Mouse (Mus musculus): ENCODE results near the gene Tecpr2.
"Not testable (repeated sequence)": the region's sequence is repeated elsewhere in the genome, so short reads cannot be mapped to it uniquely, and the experiment has no call there.

Gene Tecpr2

GRCm38 (mm10) chr12:110889036-110890020, at the start of gene Tecpr2, which contains the start of gene Cinp:
Gene Tecpr2 (plus strand): TSS chr12:110889264.
Gene Cinp (minus strand): TSS chr12:110889145.
- DNase-seq (ENCODE audit: low read depth): peak; percentile 97

- DNase-seq (ENCODE audit: low read depth): peak; percentile 84
Measured at GRCm38 (mm10) chr12:110840348-110841198, 48.5 kb upstream of the Tecpr2 start, which contains the start of gene Mok. Gene Mok (minus strand): TSS chr12:110840939.

GRCm38 (mm10) chr12:110841731-110842493, 47.2 kb upstream of the Tecpr2 start:
- no peak for DNase-seq (ENCODE audit: low read depth)

GRCm38 (mm10) chr12:110843194-110844048, 45.6 kb upstream of the Tecpr2 start:
- DNase-seq (ENCODE audit: low read depth): peak; percentile 81

- DNase-seq (ENCODE audit: low read depth): no peak
Measured at GRCm38 (mm10) chr12:110844227-110845130, 44.6 kb upstream of the Tecpr2 start.

- peak; percentile 97 for DNase-seq (ENCODE audit: low read depth)
Measured at GRCm38 (mm10) chr12:110845131-110845880, 43.8 kb upstream of the Tecpr2 start.

GRCm38 (mm10) chr12:110846191-110846765, 42.8 kb upstream of the Tecpr2 start:
- DNase-seq (ENCODE audit: low read depth): no peak

- DNase-seq (ENCODE audit: low read depth): peak; percentile 56
Measured at GRCm38 (mm10) chr12:110850010-110850928, 38.8 kb upstream of the Tecpr2 start, which contains the start of gene Zfp839. Gene Zfp839 (plus strand): TSS chr12:110850253.

GRCm38 (mm10) chr12:110850929-110851256, 38.2 kb upstream of the Tecpr2 start:
- DNase-seq (ENCODE audit: low read depth): no peak

- peak; percentile 55 for DNase-seq (ENCODE audit: low read depth)
Measured at GRCm38 (mm10) chr12:110851414-110851813, 37.6 kb upstream of the Tecpr2 start.

- DNase-seq (ENCODE audit: low read depth): no peak
Measured at GRCm38 (mm10) chr12:110851923-110852322, 37.1 kb upstream of the Tecpr2 start.

GRCm38 (mm10) chr12:110854786-110855737, 34.0 kb upstream of the Tecpr2 start:
- DNase-seq (ENCODE audit: low read depth): no peak

- no peak for DNase-seq (ENCODE audit: low read depth)
Measured at GRCm38 (mm10) chr12:110857196-110857595, 31.9 kb upstream of the Tecpr2 start.

GRCm38 (mm10) chr12:110858681-110859080, 30.4 kb upstream of the Tecpr2 start:
- not testable (repeated sequence) for DNase-seq (ENCODE audit: low read depth)

- DNase-seq (ENCODE audit: low read depth): no peak
Measured at GRCm38 (mm10) chr12:110860293-110860692, 28.8 kb upstream of the Tecpr2 start.

- DNase-seq (ENCODE audit: low read depth): no peak
Measured at GRCm38 (mm10) chr12:110861256-110861655, 27.8 kb upstream of the Tecpr2 start.

Data from c-Kit-positive CD71-positive TER-119-negative erythroid progenitor cells, embryonic 14.5 days (primary cell).